Mouse (Mus musculus) frontal cortex, postnatal 36 days (tissue): ENCODE results near the gene Nfic.

Experiments used
- DNase-seq, 2 experiments: peaks; one replicate each; pipeline ENCODE4 v3.0.0; 2022; ENCODE audit warnings: low spot score in 2 of 2

Nfic gene

DNA sequence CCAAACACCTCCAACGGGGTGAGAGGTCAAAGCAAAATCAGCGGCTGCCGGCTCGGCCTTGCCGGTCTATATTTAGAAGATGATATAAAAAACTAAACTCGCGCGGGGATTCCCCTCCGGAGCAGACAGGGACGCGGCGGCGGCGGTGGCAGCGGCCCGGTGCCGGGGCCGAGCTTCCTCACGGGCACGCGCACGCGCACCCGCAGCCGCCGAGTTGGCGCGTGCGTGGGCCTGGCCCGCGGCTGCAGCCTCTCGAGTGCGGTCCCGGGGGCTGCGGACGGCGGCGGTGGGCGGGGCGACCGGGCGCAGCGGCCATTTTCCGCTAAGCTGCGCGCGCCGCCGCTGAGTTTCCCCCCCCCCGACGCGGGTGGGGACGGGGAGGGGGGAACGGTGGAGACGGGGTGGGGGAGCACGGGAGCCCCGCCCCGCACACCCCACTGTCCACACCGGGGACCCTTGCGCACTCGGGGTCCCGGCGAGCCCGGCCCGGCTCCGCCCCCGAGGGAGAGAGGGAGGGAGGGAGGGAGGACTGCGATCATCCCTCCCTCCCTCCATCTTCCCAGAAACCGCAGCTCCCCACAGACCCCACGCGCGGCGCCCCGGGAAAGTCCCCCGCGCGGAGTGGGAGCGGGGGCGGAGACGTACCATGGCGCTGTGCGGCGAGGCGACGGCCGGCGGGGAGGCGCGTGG is 25.1 kb downstream of the Nfic start:
- DNase-seq, result peak; percentile 75 to 85

DNA sequence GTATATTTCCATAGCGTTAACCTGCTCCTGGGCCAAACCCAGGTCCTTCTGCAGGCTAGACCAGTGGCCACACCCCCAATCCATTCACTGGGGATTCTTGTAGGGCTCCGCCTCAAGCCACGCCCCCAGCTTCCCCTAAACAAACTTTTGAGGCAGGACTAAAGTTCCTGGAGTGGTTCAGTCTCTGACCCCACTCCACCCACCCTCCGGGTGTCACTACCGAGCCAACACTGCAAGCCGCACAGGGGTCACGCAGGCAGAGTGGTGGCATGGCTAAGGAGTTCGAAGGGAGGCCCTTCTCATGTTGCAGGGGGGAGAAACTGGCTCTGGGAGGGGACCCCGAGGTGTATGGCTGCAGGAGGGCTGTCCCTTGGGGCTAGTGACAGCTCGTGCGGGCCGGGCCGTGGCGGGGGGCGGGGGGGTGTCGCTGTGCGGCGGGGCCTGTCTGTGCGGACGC is 25.8 kb downstream of the Nfic start:
- no peak for DNase-seq

DNA sequence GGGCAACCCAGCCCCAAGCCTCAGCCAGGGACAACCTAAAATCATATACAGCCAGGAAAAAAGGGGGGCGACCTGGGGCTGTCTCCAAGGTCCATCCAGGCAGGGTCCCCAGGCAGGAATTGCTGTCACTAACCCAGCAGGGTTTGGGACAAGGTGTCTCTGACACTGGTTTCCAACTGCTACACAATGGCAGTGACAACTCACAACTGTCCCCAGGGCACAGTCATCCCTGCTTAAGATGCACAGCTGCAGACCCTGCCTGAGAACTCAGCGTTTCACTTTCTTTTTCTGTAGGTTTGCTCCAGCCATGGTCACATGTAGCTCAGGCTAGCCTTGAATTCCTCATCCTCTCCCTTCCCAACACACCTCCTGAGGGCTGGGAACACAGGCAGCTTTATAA is 26.3 kb downstream of the Nfic start:
- DNase-seq, result no peak

DNA sequence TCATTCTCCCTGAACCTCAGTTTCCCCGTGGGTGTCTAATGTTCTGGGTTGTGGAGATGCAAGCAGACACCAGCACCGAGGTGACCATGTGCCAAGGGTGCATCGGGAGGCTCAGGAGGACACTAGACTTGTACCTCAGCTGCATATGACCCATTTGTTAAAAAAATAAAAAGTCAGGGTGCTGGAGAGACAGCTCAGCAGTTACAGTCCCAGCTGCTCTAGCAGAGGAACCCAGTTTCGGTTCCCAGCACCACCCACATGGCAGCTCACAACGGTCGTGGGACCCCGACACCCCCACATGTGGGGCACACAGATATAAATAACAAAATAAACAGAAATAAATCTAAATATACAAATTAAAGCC is 26.9 kb downstream of the Nfic start:
- DNase-seq, result no peak

DNA sequence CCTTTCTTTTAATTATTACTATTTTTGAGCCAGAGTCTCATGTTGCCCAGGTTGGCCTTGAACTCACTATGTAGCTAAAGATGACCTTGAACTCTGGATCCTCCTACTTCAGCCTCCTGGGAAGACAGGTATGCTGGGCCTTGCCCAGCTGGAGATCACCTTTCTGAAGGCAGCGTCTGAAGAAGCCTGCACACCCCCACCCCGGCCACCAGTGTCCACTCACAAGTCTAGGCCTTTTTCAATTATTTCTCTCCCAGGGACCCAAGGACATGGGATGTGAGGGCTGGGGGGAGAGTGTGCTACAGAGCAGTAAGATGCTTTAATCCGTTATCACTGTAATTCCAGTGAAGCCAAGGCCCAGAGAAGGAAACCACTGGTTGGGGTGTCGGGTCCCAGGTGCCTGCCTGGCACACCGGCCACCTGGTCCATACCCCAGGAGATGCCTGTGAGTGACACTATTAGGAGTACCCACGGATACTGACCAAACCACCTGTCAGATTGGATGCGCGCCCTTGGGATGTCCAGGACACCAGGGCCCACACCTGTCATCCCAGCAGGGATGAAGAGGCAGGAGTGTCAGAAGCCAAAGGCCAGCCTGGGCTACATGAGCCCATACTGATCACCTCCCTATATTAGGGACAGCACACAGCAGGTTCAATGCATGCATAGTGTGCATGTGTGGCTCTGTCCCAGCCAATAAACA is 27.5 kb downstream of the Nfic start:
- no peak for DNase-seq

DNA sequence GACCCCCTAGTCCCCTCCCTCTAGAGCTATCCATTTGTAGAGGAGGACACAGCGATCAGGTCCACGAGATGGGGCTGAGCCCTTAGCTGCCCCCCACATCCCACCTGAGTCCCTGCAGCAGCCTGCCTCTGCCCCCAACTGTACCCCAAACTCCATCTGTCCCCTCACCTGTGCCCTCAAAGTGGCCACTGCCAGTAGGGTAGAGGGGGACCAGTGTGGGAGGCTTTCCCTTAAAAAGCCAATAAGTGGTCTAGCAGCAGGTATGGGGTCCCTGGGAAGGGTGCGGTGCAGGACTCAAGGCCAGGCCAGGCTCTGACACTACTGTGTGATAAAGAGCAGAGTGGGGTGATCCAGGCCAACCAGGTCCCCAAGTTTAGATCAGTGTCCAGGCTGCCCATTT is 28.1 kb downstream of the Nfic start:
- no peak for DNase-seq

DNA sequence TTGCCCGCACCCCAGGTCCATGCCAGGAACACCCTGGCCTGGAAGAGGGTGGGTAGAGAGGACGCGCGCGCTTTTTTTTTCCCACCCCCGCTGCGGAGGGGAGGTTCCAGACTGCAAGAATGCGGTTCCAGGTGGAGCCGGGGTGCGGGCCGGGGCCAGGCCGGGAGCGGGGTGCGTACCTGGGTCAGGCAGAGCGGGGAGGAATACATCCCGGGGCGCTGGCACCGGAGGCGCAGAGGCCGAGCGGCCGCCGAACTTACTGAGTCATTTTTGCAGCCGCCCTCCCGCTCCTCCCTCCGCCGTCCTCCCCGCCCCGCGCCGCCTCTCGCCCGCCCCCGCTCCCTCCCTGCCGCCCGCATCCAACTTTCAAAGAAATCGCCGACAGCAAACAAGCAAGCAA is 28.5 kb downstream of the Nfic start:
- peak in 1 of 2 experiments; percentile 51 for DNase-seq

DNA sequence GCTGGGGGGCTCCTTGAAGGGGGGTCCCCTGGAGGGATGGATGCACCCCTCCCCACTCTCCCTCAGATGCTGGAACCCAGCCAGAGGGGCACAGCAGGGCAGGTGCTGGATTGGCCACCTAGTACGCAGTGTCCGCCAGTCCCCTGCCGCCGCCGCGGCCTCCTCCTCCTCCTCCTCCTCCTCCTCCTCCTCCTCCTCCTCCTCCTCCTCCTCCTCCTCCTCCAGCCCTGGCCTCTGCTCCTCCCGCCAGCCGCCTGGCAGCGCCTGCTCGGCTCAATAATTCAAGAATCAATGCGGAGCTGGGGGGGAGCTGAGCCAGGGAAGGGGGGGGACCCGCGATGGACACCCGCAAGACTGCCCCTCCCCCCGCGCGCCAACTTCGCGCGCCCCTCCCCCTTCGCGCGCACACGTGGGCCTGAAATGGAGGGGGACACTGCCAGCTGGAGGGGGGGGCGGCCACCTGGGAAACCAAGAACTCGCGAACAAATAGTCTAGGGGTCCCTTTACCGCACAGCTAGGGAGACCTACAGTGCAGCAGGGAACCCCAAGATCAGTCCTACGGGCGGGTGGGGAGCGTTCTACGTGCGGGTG is 29.3 kb downstream of the Nfic start:
- DNase-seq, result no peak

DNA sequence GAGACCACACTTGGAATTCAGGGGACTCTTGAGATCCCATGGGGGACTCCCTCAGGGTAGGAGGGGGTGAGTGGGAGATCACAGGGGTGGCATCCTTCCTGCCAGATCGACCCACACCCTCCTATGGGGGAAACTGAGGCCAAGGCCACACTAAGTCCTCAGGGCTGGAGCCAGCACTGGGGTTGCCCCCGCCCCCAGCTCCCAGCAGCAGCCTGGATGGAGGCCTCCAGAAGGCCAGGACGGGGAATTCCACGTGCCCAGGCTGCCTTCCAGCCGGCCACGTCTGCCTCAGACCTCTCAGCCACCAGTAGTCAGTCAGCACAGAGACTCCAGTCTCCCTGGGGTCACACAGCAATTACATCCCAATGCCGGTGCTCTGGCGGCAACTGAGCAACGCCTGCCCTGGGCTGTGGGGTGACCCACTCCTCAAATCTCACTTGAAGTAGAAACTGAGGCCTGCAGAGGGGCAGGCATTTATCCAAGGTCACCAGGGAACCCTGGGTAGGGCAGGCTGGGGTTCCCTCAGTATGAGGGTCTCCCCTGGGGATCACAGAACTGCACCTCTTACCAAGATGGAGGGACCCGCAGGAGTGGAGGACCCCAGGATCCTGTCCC is 30.1 kb downstream of the Nfic start:
- DNase-seq, result no peak

DNA sequence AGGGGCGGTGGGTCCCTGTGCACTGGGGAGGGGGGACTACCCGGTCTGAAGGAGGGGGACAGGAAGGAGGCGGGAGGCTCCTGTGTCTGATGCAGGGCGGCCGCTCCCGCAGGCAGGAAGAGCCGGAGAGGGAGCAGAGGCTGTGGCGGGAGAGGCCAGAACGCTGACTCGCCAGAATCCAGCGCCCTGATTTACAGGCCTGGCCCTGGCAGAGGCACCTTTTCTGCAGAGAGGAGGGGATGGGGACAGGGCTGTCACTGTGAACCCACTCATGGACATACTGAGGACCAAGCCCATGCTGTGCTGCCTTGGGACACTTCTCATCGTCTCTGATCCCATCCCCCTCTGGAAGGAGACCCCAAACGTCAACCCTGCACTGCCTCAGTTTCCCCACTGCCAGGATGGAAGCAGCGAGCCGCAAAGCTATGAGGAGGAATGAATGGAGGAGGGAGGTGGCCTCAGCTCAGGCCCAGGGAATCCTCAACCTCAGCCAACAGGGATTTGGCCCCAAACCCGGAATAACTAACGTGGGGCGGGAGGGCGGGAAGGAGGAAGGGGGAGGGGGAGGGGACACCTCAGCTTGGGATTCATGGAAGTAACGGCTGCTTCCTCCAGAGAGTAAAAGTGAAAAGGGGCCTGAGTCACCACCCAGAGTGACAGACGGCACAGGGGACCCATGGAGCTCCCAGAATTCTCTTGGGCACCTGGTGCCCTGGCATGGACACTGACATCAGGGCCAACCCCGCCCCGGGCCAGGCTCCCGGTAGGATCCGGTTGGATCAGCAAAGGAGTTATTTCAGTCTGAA is 31.0 kb downstream of the Nfic start:
- DNase-seq, result no peak

DNA sequence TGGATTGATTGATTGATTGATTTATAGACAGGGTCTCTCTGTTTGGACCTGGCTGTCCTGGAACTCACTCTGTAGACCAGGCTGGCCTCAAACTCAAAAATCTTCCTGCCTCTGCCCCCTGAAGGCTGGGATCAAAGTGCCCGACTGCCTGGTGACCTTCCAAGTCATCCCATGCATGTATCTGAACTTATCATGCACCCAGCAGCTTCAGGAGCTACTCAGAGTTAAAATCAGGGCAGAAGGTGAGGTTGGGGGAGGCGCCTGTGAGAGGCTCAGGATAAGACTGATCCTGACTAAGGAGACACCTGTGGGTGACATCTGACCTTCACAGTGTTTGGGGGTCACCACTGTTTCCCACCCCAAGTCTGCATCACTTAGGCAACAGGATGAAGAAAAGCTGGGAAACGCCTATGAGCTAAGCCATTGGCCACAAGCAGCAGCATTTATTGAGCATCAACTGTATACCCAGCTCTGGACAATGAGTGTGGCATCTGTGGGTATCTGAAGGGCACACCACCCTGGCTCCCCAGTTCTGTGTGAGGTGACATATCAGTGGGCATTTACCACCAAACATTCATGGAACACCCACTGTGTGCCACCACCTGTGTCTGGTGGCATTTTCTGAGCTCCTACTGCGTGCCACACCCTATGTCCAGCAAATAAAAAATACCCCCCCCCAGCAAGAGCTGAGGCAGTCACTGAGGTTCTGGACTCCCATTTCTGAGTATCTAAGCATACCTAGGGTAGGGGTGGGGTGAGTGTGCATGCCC is 31.8 kb downstream of the Nfic start:
- no peak for DNase-seq

DNA sequence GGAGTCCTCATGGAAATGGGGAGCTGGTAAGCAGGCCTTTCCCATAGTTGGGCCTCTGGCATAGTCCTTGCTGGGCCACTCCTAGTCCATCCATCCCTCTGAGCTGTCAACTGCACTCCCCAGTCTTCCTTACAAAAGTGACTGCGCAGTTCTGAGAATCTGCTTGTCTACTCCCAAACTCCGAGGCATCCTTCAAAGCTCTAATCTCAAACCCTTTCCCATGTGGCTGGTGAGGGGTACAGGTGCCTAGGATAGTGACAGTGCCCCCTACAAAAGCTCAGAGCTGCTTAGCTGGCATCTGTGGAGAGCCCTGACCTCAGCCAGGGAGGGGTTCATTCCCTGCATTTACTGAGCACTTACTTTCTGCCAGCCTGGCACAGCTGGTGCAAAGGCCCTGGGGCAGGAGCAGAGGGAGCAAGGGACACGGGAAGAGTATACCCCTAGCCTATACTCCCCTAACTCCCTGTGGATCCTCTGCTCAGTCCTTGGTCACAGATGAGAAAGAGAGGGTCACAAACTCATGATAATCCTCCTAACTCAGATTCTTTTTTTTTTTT is 32.7 kb downstream of the Nfic start:
- no peak for DNase-seq

DNA sequence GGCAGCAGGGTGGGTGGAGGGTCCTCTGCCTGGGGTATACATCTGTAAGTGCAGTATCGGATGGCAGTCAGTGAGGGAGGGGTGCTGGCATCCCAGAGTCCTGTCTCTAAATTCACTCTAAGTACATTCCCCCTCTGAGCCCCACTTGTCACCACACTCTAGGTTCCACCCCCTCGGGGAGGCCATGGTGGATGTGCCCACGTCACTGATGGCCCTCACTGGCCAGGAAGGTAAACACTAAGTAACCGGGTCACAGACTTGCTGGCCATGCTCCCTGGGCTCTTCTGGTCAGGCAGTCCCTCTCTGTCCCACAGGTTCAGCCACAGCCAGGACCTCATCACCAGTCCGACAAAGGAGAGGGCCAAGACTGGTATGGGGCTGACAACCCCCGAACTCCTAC is 33.2 kb downstream of the Nfic start:
- DNase-seq, result no peak

DNA sequence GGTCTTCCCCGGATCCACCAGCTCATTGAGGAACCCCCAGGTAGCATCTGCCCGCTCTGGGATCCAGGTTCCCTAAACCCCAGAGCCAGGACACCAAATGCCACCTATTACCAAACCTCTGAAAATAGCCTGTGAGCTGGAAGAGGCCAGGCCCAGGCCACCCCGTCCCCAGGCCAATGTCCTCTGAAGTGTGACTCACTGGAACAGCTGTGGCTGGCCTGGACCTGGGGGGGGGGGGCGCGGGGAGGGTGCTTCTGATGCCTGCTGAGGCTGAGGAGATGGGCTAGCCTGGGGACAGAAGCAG is 33.7 kb downstream of the Nfic start:
- no peak for DNase-seq

DNA sequence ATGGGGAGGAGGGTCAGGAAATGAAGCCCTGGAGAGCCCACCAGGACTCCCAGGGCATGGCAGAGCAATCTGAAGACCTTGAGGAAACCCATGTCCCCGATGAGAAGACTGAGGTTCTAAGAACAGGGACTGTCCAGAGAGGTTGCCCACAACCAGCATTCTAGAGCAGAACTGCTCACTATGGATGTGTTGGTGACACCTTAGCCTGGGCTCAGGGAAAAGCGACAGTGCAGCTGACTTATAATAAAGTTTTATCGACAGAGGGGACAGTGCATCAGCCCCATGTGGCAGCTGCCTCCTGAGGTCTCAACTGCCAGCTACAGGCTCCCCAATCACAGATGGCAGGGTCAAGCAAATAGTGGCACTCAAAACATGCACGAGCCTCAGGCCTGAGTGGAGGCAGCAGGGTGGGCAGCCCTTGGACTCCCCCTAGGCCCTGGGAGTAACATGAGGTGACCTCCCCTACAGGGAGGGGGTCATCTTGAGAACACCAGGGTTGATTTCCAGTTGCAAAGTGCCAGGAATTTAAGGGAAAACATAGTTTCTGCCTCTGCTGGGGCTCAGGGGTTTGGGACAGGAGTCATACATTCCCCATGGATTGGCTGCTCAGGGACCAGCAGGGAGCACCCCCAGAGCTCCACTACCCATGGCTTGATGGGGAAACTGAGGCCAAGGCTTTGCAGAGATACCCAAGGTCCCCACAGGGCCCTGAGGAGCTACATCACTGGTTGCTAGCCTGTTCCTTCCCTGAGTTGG is 34.2 kb downstream of the Nfic start:
- no peak for DNase-seq

DNA sequence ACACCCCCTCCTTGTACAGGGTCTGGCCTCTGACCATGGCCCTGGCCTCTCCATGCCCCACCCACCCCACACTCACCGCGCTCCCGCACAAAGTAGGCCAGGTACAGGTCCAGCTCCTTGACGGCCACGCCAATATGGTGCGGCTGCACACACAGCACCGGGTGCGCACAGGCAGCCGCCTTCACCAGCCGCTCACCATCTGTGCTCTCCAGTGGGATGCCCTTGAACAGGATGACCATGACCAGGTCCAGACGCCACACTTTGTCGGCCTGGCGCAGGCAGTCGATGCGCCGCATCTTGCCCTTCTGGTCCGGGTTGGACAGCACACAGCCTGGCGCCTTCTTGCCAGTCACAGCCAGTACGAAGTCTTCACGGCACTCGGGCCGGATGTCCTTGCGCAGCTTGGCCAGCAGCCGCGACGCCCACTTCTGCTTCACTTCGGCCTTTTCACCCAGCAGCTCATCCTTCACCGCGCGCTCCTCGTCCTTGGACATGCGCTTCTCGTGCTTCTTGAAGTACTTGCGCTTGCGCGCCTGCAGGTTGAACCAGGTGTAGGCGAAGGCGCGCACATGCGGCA is 35.2 kb downstream of the Nfic start:
- DNase-seq, result no peak

DNA sequence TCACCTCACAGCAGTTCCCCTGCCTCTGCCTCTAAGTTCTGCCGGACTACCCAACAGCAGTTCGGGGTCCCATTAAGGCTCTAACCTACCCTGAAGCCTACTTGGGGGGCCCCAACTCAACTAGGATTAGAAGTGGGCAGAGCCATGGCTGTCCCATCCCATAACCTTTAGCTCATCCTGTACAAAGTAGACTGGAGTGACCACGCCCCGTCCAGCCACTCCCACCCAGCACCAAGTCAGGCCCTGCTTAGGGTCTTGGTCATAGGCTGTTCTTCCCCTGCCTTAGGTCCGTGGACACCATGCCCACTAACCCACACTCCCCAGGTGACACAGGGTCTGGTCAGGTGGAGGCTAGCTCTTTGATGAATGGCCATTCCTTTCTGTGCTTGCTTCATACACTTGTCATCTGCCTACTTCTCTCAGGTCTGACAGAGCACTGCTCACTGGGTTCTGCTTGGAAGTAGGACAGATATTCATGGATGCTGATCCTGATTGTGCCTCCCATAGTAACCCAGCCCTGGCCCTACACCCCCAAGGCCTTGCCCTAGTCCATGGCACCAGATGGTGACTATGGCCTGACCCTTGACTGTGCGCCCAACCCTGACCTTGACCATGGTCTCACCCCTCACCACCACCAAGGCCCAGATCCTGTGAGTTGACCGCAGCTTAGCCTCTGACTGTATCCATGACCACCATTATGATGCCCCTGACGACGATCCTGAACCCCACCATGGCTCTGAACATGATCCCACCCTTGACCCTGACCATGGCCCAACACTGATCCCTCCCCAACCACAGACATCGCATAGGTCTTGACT is 36.1 kb downstream of the Nfic start:
- no peak for DNase-seq

DNA sequence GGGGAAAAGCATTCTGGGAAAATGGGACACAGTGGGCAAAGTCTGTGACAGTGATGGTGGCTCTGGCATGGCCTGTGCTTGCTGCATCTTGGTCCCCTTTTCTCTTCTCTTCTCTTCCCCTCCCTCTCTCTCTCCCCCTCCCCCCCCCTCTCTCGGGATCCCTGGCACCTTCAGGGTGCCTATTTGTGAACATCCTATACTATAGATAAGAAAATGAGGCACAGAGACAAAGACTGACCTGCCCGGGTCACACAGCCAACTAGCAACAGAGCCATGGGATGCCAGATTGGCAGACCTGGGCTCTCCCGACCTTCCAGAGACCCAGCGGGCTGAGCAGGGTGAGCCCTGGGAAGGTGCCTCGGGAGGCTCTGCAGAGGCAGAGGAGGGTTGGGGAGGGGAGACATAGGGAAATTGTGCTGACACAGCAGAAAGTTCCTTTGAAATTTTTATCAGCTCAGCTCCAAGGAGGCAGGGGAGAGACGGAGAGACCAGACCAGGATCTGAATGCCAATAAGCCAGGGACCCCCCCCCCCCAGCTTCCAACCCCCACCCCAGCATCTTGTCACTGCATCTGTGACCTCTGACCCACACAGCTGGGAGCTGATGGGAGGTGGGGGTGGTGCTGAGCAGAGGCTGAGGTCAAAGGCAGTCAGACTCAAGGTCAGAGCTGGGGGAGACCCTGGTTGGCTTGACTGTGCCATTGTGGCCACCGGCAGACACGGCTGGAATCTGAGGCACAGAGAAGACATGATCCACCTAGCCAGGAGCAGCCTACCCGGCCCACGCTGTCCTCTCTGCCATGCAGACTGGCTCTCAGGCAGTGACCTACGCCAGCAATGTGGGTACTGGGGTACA is 37.0 kb downstream of the Nfic start:
- DNase-seq, result no peak
